3 mouse cellular contexts compared by ENCODE assay signal in genomic region chr11:106394055-106394454, GRCm38 (mm10). TPM values are rescaled to one million over a fixed set of nuclear protein-coding genes. Genes with fewer than 3 reads are reported as not detected.
"Had no signal": no experiment of that assay in that cellular context is flagged by ENCODE, and none has a peak within 500 bp of the region (broad histone marks: within the 10 kb centered on the region; RNA-seq: fewer than 3 reads in every experiment).

No protein-coding gene starts in this region.

RNA-seq across cellular contexts. Expression of gene Prr29, which starts 28.8 kb away (rescaled TPM):
- polyA plus RNA-seq: neural tube, embryonic 13.5 days; neural tube, embryonic 14.5 days had no signal

RNA-seq across cellular contexts. Expression of gene Scn4a, which starts 41.0 kb away (rescaled TPM):
- polyA plus RNA-seq: neural tube, embryonic 13.5 days; neural tube, embryonic 14.5 days; stomach, embryonic 14.5 days had no signal
